Mouse (Mus musculus) stomach, postnatal 0 days (tissue): ENCODE results near the gene Skap1. TPM values are rescaled to one million over a fixed set of nuclear protein-coding genes. Genes with fewer than 3 reads are reported as not detected.

ENCODE experiments used
- ATAC-seq: fragments of 200-750 bp; cut with Nextera tagmentation; 2 replicates; pipeline ENCODE4 v1.8.0; 2017; ENCODE audit not compliant: low FRiP score, low TSS enrichment
- DNase-seq: peaks from one replicate; pipeline ENCODE4 v3.0.0-alpha.2; 2016; ENCODE audit warnings: low spot score
- H3K27ac ChIP-seq: fragments of 300-500 bp; sonication (generic); replicated peaks from 2 replicates; pipeline ENCODE4 v1.5.1; 2014; ENCODE audit warnings: mild to moderate bottlenecking, control low read depth
- H3K27me3 ChIP-seq: fragments of 300-500 bp; sonication (generic); 2 replicates; pipeline ENCODE4 v1.6.1; 2014; ENCODE audit warnings: low read length; ENCODE audit not compliant: control insufficient read depth, insufficient read depth
- H3K36me3 ChIP-seq: fragments of 300-500 bp; sonication (generic); 2 replicates; pipeline ENCODE4 v1.6.1; 2014; ENCODE audit warnings: low read length, mixed read lengths; ENCODE audit not compliant: control insufficient read depth, insufficient read depth
- H3K4me1 ChIP-seq: fragments of 300-500 bp; sonication (generic); replicated peaks from 2 replicates; pipeline ENCODE4 v1.6.1; 2014; ENCODE audit warnings: antibody characterized with exemption; ENCODE audit not compliant: control insufficient read depth, insufficient read depth
- H3K4me2 ChIP-seq: fragments of 300-500 bp; sonication (generic); replicated peaks from 2 replicates; pipeline ENCODE4 v1.6.1; 2014; ENCODE audit warnings: low read depth, mild to moderate bottlenecking, control low read depth, moderate library complexity
- H3K4me3 ChIP-seq: fragments of 300-500 bp; sonication (generic); 2 replicates; pipeline ENCODE4 v1.5.1; 2014; ENCODE audit warnings: low read depth, low read length, control low read depth
- H3K9ac ChIP-seq: fragments of 300-500 bp; sonication (generic); 2 replicates; pipeline ENCODE4 v1.6.1; 2014; ENCODE audit warnings: mild to moderate bottlenecking, low read length, control low read depth, mixed read lengths
- H3K9me3 ChIP-seq: fragments of 300-500 bp; sonication (generic); 2 replicates; pipeline ENCODE4 v1.6.1; 2016; ENCODE audit warnings: low read length; ENCODE audit not compliant: control insufficient read depth
- CTCF ChIP-seq: IDR thresholded peaks from 2 replicates; pipeline ENCODE4 v1.5.1; 2016; ENCODE audit warnings: antibody characterized with exemption, low read depth, mild to moderate bottlenecking, moderate library complexity
- EP300 ChIP-seq: optimal IDR thresholded peaks from 2 replicates; pipeline ENCODE3; 2016; ENCODE audit warnings: antibody characterized with exemption
- WGBS: fragments of 180-500 bp; shearing (Covaris S2); extraction: QIAGEN DNeasy Blood & Tissue Kit; methylation state at CpG from one replicate; pipeline ENCODE4 v1.1.7; 2014; 5-methylcytosine and 5-hydroxymethylcytosine counted together
- polyA plus RNA-seq: library from polyadenylated mRNA; unstranded; fragments of >200 nt; fragmentation: Nextera tagmentation; extraction: Ambion mirVana; gene quantifications from 2 replicates; pipeline ENCODE4 v1.2.1, GENCODE M21; 2015

Skap1 gene
- polyA plus RNA-seq, 1 experiment from 2014 or later: 0.56 TPM

DNA sequence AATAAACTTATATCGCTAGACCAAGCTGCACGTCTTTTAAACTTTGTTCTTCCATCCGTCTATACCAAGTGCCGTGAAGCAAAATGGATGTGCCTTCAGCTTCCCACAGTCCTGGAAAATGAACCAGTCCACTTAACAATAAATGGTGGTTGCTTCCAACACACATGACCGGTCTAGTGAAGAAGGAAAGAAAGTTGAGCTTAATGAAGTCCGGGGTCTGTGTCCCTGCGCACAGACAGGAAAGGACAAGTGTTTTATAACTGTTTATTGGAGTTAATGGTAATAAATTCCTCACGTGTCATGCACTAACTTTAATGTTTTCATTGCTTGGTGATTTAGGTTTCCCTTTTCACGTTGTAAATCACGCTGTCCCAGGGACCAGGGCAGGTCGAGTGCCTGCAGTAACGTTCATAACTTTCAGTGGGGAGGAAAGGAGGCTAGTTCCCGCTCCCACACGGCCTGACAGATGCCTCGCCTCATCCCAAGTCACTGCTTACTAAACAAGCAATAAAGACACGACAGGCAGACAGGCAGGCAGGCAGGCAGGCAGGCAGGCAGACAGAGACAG is 222.4 kb downstream of the Skap1 start:
- Histone ChIP-seq H3K4me1 (no peaks in the 10 kb centered on the region), H3K36me3 (no peaks in the 10 kb centered on the region), H3K9me3 (no peaks in the 10 kb centered on the region), H3K4me2 (no peak overlapping the region), H3K9ac (no peak overlapping the region), H3K27ac (no peak overlapping the region), H3K4me3 (no peak overlapping the region), H3K27me3 (no peaks in the 10 kb centered on the region)
- 38% methylated on average over 16 of the region's 16 CpGs for WGBS
- DNase-seq (no peak), ATAC-seq (no peak)
- TF ChIP-seq CTCF (no peak), EP300 (no peak)

DNA sequence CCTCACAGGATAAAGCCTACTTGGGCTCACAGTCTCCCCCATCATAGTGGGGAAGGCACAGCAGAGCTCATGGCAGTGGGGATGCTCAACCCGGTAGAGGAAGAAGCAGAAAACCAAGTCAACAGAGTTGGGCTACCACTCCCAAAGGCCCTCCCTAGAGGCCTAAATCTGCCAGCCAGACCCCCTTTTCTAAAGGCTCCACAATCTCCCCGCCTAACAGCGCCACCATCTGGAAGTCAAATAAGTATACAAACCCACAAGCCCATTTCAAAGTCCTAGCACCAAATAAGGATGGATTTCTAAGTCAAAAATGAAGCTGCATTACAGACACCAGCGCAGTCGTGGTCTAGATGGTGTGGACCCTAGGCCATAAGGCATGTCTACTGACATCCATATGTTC is 227.9 kb downstream of the Skap1 start:
- H3K4me3 ChIP-seq: no peak overlapping the region
- WGBS: 77% methylated on average over 5 of the region's 5 CpGs
- no peak for TF ChIP-seq CTCF
- TF ChIP-seq EP300: no peak
- no peak for ATAC-seq
- no peak for DNase-seq
- H3K9ac ChIP-seq: no peak overlapping the region
- H3K4me1 ChIP-seq: no peaks in the 10 kb centered on the region
- H3K9me3 ChIP-seq: no peaks in the 10 kb centered on the region
- no peak overlapping the region for H3K4me2 ChIP-seq
- H3K36me3 ChIP-seq: no peaks in the 10 kb centered on the region
- no peaks in the 10 kb centered on the region for H3K27me3 ChIP-seq
- H3K27ac ChIP-seq: no peak overlapping the region

DNA sequence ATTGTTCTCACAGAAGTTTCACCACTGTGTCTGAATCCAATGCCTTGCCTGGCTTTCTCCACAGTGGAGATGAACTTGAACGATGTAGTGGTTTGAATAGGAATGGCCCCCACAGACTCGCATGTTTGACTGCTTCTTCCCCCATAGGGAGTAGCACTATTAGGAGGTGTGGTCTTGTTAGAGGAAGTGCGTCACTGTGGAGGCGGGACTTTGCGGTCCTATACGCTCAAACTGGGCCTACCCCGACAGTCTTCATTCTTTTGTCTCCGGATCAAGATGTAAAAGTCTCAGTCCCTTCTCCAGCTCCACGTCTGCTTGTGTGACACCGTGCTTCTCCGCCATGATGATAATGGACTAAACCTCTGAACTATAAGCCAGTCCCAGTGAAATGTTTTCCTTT is 229.0 kb downstream of the Skap1 start:
- Histone ChIP-seq H3K36me3 (no peaks in the 10 kb centered on the region), H3K27ac (no peak overlapping the region), H3K27me3 (no peaks in the 10 kb centered on the region), H3K9me3 (no peaks in the 10 kb centered on the region), H3K4me1 (no peaks in the 10 kb centered on the region), H3K4me2 (no peak overlapping the region), H3K4me3 (no peak overlapping the region), H3K9ac (no peak overlapping the region)
- ATAC-seq (no peak), DNase-seq (no peak)
- TF ChIP-seq EP300 (no peak), CTCF (no peak)
- 93% methylated on average over 11 of the region's 11 CpGs for WGBS

DNA sequence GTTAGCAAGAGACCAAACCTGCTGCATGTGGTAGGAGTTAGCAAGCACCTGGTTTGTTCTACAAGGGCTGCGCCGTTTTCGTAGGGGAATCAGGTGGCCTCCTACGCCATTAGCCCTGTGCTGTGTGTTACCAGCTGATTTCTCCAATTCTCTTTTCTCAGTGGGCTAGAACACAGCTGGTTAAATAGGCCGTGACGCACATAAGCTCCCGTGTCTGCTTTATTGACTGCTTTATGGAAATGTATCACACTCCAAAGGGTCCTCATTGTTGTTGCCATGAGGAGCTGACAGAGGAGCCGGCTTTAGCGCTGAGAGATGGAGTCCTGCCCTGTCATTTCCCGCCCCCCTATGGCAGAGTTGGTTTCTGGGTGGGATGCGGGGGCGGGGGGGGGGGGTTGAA is 230.4 kb downstream of the Skap1 start:
- no peak for TF ChIP-seq CTCF
- no peak for TF ChIP-seq EP300
- DNase-seq: no peak
- Histone ChIP-seq H3K4me1 (no peaks in the 10 kb centered on the region), H3K9me3 (no peaks in the 10 kb centered on the region), H3K27me3 (no peaks in the 10 kb centered on the region), H3K36me3 (no peaks in the 10 kb centered on the region), H3K27ac (no peak overlapping the region), H3K4me2 (no peak overlapping the region), H3K9ac (no peak overlapping the region), H3K4me3 (no peak overlapping the region)
- no peak for ATAC-seq
- 83% methylated on average over 12 of the region's 12 CpGs for WGBS

DNA sequence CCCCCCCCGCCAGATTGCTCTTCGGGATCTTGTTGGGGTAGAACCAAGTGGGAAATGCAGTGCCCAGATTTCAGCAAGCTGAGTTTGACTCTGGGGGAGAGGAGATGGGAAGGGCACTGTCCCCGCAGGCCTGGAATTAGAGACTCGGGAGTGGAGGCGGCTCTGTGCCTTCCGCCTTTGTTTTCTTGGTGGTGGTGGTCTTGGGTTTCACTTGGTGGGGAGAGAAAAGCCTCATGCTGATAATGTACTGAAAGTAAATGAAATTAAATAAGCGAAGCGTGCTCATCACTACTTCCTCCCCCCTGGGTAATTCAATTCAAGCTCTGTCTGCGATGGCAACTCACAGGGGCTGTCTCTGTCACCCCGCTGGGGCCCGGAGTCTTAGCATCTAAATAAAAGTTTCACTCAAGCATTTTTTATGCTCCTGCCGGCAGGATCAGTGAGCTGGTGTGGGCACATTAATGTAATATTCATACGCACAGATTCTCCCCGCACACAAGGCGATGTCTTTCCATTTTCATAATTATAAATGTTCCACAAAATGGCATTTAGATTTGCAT is 231.9 kb downstream of the Skap1 start:
- H3K4me3 ChIP-seq: no peak overlapping the region
- no peak overlapping the region for H3K4me2 ChIP-seq
- H3K9ac ChIP-seq: no peak overlapping the region
- ATAC-seq: no peak
- H3K27ac ChIP-seq: no peak overlapping the region
- no peaks in the 10 kb centered on the region for H3K36me3 ChIP-seq
- WGBS: 82% methylated on average over 15 of the region's 15 CpGs
- H3K27me3 ChIP-seq: no peaks in the 10 kb centered on the region
- DNase-seq: no peak
- no peaks in the 10 kb centered on the region for H3K9me3 ChIP-seq
- no peaks in the 10 kb centered on the region for H3K4me1 ChIP-seq
- no peak for TF ChIP-seq EP300

DNA sequence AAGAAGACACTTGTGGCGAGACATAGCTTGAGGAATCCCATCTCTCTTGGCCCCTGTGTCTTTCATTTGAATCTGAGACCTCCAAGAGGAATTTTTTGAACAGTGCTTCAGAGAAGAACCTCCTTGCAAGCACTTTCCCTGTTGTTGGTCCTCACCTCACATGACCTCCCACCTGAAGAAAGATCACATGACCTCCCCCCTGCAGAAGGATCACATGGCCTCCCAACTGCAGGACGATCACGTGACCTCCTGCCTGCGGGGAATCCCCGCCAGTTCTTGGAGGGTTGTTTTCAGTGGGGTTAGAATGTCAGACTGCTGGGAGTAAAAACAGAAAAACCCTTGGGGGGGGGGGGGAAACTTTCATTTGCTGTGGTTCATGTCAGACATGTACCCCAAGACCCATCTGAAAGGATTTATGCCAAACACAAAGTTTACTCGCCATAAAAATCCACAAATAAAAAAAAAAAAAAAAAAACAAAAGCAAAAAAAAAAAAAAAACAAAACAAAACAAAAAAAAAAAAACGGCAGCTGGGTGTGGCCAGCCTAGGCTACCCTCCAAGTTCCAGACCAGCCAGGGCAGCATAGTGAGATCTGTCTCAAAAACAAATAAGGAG is 232.6 kb downstream of the Skap1 start:
- TF ChIP-seq EP300: no peak
- no peak for TF ChIP-seq CTCF
- DNase-seq (no peak), ATAC-seq (no peak)
- WGBS: 30% methylated on average over 7 of the region's 7 CpGs
- Histone ChIP-seq H3K27me3 (no peaks in the 10 kb centered on the region), H3K36me3 (no peaks in the 10 kb centered on the region), H3K4me1 (no peaks in the 10 kb centered on the region), H3K4me3 (no peak overlapping the region), H3K9ac (no peak overlapping the region), H3K27ac (no peak overlapping the region), H3K4me2 (no peak overlapping the region), H3K9me3 (no peaks in the 10 kb centered on the region)
